Mouse (Mus musculus) layer of hippocampus, adult 9-10 months (tissue): ENCODE results near the gene Gm49486.

Experiments used
- DNase-seq: peaks from one replicate; pipeline ENCODE4 v3.0.0; 2022; ENCODE audit warnings: low spot score

Gm49486 gene

GRCm38 (mm10) chr15:79229058-79229821 is at the start of gene Gm49486, which contains the start of gene Pick1:
Gene Gm49486 (plus strand): TSS chr15:79229391.
Gene Pick1 (plus strand): TSS chr15:79229173.
- peak; percentile 67 for DNase-seq

- no peak for DNase-seq
Observed at GRCm38 (mm10) chr15:79185213-79185612, 44.0 kb upstream of the Gm49486 start.

- no peak for DNase-seq
Observed at GRCm38 (mm10) chr15:79187819-79188218, 41.4 kb upstream of the Gm49486 start.

GRCm38 (mm10) chr15:79191426-79191825 is 37.8 kb upstream of the Gm49486 start:
- DNase-seq = no peak

GRCm38 (mm10) chr15:79192450-79192849 is 36.7 kb upstream of the Gm49486 start:
- no peak for DNase-seq

GRCm38 (mm10) chr15:79192885-79193845 is 36.0 kb upstream of the Gm49486 start:
- no peak for DNase-seq

GRCm38 (mm10) chr15:79194048-79194447 is 35.1 kb upstream of the Gm49486 start:
- no peak for DNase-seq

GRCm38 (mm10) chr15:79194946-79195345 is 34.2 kb upstream of the Gm49486 start:
- no peak for DNase-seq

- DNase-seq = no peak
Observed at GRCm38 (mm10) chr15:79195492-79195891, 33.7 kb upstream of the Gm49486 start.

GRCm38 (mm10) chr15:79199390-79199976 is 29.7 kb upstream of the Gm49486 start:
- no peak for DNase-seq

- DNase-seq = no peak
Observed at GRCm38 (mm10) chr15:79201491-79202150, 27.6 kb upstream of the Gm49486 start.

- DNase-seq = no peak
Observed at GRCm38 (mm10) chr15:79202575-79202974, 26.6 kb upstream of the Gm49486 start.

- no peak for DNase-seq
Observed at GRCm38 (mm10) chr15:79208211-79208610, 21.0 kb upstream of the Gm49486 start.

GRCm38 (mm10) chr15:79208758-79209439 is 20.3 kb upstream of the Gm49486 start:
- no peak for DNase-seq

GRCm38 (mm10) chr15:79210357-79210756 is 18.8 kb upstream of the Gm49486 start:
- no peak for DNase-seq

GRCm38 (mm10) chr15:79212750-79213446 is 16.3 kb upstream of the Gm49486 start:
- no peak for DNase-seq

- no peak for DNase-seq
Observed at GRCm38 (mm10) chr15:79213591-79213990, 15.6 kb upstream of the Gm49486 start.

- DNase-seq = no peak
Observed at GRCm38 (mm10) chr15:79216191-79216590, 13.0 kb upstream of the Gm49486 start.

GRCm38 (mm10) chr15:79219572-79219971 is 9.6 kb upstream of the Gm49486 start:
- no peak for DNase-seq

GRCm38 (mm10) chr15:79223641-79224040 is 5.5 kb upstream of the Gm49486 start:
- DNase-seq = no peak

GRCm38 (mm10) chr15:79224685-79225084 is 4.5 kb upstream of the Gm49486 start:
- DNase-seq = peak; percentile 91
